ENCODE assay signal across 14 mouse cellular contexts in the genomic region with DNA sequence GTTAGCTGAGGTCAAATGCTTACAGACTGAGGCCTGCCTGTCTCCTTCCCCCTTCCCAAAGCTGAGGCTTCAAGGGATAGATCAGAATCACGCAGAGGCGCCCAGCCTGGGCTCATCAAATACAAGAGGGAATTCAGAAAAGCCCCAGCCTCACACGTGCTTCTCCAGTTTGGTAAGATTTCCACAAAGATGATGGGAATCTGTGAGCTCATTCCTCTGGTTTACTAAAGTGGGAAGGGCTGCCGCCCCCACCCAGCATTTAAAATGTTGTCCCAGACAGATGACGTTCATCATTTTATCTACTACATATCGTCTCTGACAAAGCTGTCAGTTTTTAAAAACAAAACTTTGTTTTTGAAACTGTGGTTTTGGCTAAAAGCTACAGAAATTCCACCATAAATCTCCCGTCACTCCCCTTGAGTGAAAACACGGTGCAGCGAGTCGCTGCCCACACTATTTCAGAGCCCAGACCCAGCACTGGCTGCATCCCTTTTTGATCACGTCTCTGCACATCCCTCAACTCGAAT. TPM values are rescaled to one million over a fixed set of nuclear protein-coding genes. Genes with fewer than 3 reads are reported as not detected.
DNase-seq lines count a peak whose midpoint lies in the region; ATAC-seq and TF ChIP-seq lines count a peak whose summit lies in the region.
"Had no signal": no experiment of that assay in that cellular context is flagged by ENCODE, and none has a peak within 500 bp of the region (broad histone marks: within the 10 kb centered on the region; RNA-seq: fewer than 3 reads in every experiment).

No protein-coding gene starts in this region.

- intact Hi-C loops in heart, postnatal 25 days (cut with DNase I): no loop called here

- H3K4me3 ChIP-seq in heart, embryonic 12.5 days: no peak overlapping the region
- H3K4me3 ChIP-seq in embryonic facial prominence, embryonic 14.5 days (ENCODE audit: low read depth, low read length): no peak overlapping the region
- no peak overlapping the region for H3K4me3 ChIP-seq in myocyte
- H3K4me3 ChIP-seq: erythroblast, embryonic 14.5 days; liver, embryonic 15.5 days; neural tube, embryonic 13.5 days had no signal

- TF ChIP-seq POLR2A in myocyte (IDR thresholded peaks at IDR 0.05; ENCODE audit: insufficient read length, low read depth): no peak

- 45% methylated on average over 12 of the region's 12 CpGs for whole genome bisulfite sequencing in heart, embryonic 12.5 days
- WGBS in embryonic facial prominence, embryonic 14.5 days: 27% methylated on average over 12 of the region's 12 CpGs

- peaks cover 12% of the 10 kb centered on the region for H3K36me3 ChIP-seq in heart, embryonic 12.5 days
- H3K36me3 ChIP-seq in embryonic facial prominence, embryonic 14.5 days (ENCODE audit: control insufficient read depth, insufficient read depth, low read length): peaks cover 6% of the 10 kb centered on the region; the same call in 1 of the 2 replicates
- H3K36me3 ChIP-seq in myocyte (ENCODE audit: control insufficient read depth, insufficient read depth): no peaks in the 10 kb centered on the region
- H3K36me3 ChIP-seq: liver, embryonic 15.5 days; neural tube, embryonic 13.5 days had no signal

- H3K79me2 ChIP-seq in myocyte (ENCODE audit: control insufficient read depth, insufficient read depth): peaks cover 51% of the 10 kb centered on the region

- H3K9me3 ChIP-seq in heart, embryonic 12.5 days (replicated peaks): no peaks in the 10 kb centered on the region
- H3K9me3 ChIP-seq in embryonic facial prominence, embryonic 14.5 days (ENCODE audit: control insufficient read depth, low read length): no peaks in the 10 kb centered on the region
- H3K9me3 ChIP-seq: liver, embryonic 15.5 days; neural tube, embryonic 13.5 days had no signal

- H3K4me2 ChIP-seq in heart, embryonic 12.5 days: no peak overlapping the region
- no peak overlapping the region for H3K4me2 ChIP-seq in embryonic facial prominence, embryonic 14.5 days (ENCODE audit: low read depth, low read length)
- H3K4me2 ChIP-seq in myocyte (ENCODE audit: low read depth): peak overlapping the region; percentile 63
- H3K4me2 ChIP-seq: liver, embryonic 15.5 days; neural tube, embryonic 13.5 days had no signal

- no peak for DNase-seq in heart, postnatal 25 days (ENCODE audit: low spot score)
- DNase-seq in kidney, postnatal 14 days: peak; percentile 29
- DNase-seq in kidney, postnatal 36 days: no peak
- peak; percentile 76 for DNase-seq in embryonic facial prominence, embryonic 14.5 days (ENCODE audit: low spot score)
- no peak for DNase-seq in right cerebral cortex, postnatal 10 days (ENCODE audit: low spot score in 2 of 2)
- DNase-seq: cerebellum, postnatal 25 days; midbrain, embryonic 14.5 days had no signal

- no peak for ATAC-seq in heart, embryonic 12.5 days (ENCODE audit: insufficient number of reproducible peaks, low FRiP score)
- ATAC-seq in embryonic facial prominence, embryonic 14.5 days (ENCODE audit: low read depth): peak; percentile 62; the same call in 1 of the 2 replicates
- no peak for ATAC-seq in activated CD4-positive, CD25-positive, alpha-beta regulatory T cell, adult 4 months

- peak overlapping the region; percentile 38; the same call in 1 of the 2 replicates for H3K9ac ChIP-seq in heart, embryonic 12.5 days
- no peak overlapping the region for H3K9ac ChIP-seq in embryonic facial prominence, embryonic 14.5 days (ENCODE audit: low read depth, low read length)
- H3K9ac ChIP-seq: liver, embryonic 15.5 days; neural tube, embryonic 13.5 days had no signal

- peak overlapping the region; percentile 51 for H3K27ac ChIP-seq in heart, embryonic 12.5 days (ENCODE audit: poor library complexity, severe bottlenecking)
- H3K27ac ChIP-seq in embryonic facial prominence, embryonic 14.5 days (replicated peaks; ENCODE audit: low read depth, low read length): peak overlapping the region; percentile 25; the same call in 1 of the 2 replicates
- H3K27ac ChIP-seq: liver, embryonic 15.5 days; neural tube, embryonic 13.5 days had no signal

- peaks cover 71% of the 10 kb centered on the region for H3K4me1 ChIP-seq in heart, embryonic 12.5 days (replicated peaks)
- peaks cover 43% of the 10 kb centered on the region for H3K4me1 ChIP-seq in embryonic facial prominence, embryonic 14.5 days (ENCODE audit: control insufficient read depth, insufficient read depth, low read length)
- H3K4me1 ChIP-seq: liver, embryonic 15.5 days had no signal

- H3ac ChIP-seq in myocyte (ENCODE audit: control insufficient read depth, insufficient read length): no peak overlapping the region

- H3K27me3 ChIP-seq in heart, embryonic 12.5 days (replicated peaks): no peaks in the 10 kb centered on the region
- H3K27me3 ChIP-seq in embryonic facial prominence, embryonic 14.5 days (replicated peaks; ENCODE audit: control insufficient read depth, insufficient read depth, low read length): no peaks in the 10 kb centered on the region
- no peaks in the 10 kb centered on the region for H3K27me3 ChIP-seq in myocyte (ENCODE audit: control insufficient read depth, insufficient read depth, insufficient read length)
- H3K27me3 ChIP-seq: liver, embryonic 15.5 days; neural tube, embryonic 13.5 days had no signal

TF ChIP-seq in myocyte, 11 proteins besides CTCF, POLR2A, EP300 and RAD21:
- no peak for TF ChIP-seq TCF12 (IDR thresholded peaks at IDR 0.05; ENCODE audit: insufficient read depth, poor library complexity, severe bottlenecking)
- TF ChIP-seq CEBPB (IDR thresholded peaks at IDR 0.05; ENCODE audit: insufficient read depth, poor library complexity, severe bottlenecking): no peak
- no peak for TF ChIP-seq MAX (IDR thresholded peaks at IDR 0.05; ENCODE audit: low read depth)
- no peak for TF ChIP-seq E2F4 (IDR thresholded peaks at IDR 0.05; ENCODE audit: insufficient read depth)
- no peak for TF ChIP-seq USF1 (IDR thresholded peaks at IDR 0.05; ENCODE audit: low read depth)
- TF ChIP-seq TCF3 (IDR thresholded peaks at IDR 0.05; ENCODE audit: insufficient read length, low read depth): no peak
- no peak for TF ChIP-seq REST (IDR thresholded peaks at IDR 0.05; ENCODE audit: insufficient read depth, insufficient read length)
- no peak for TF ChIP-seq MYOG (IDR thresholded peaks at IDR 0.05; ENCODE audit: control insufficient read depth in 1 of 3, insufficient read depth in 1 of 3, insufficient read length in 2 of 3, low read depth in 2 of 3)
- no peak for TF ChIP-seq POLR2AphosphoS2 (IDR thresholded peaks at IDR 0.05; ENCODE audit: insufficient read length, low read depth)
- no peak for TF ChIP-seq SRF (IDR thresholded peaks at IDR 0.05; ENCODE audit: control insufficient read depth, insufficient read length, low read depth)
- no peak for TF ChIP-seq MYOD1 (IDR thresholded peaks at IDR 0.05; ENCODE audit: control insufficient read depth in 1 of 3, insufficient read length in 2 of 3, low read depth in 2 of 3)

RNA-seq across cellular contexts. Expression of gene Pdzrn3, which starts 17.4 kb away (rescaled TPM):
- polyA plus RNA-seq in heart, embryonic 12.5 days (2016; fragmentation: Nextera tagmentation; extraction: Ambion mirVana): 13.6 and 14.0 TPM in 2 replicates
- total RNA-seq in heart, postnatal 25 days (2021): 10 to 100 TPM; 28.6 to 35.5 TPM
- 15.1 and 16.6 TPM in 2 replicates for polyA plus RNA-seq in embryonic facial prominence, embryonic 14.5 days (2014; fragmentation: Nextera tagmentation; extraction: Ambion mirVana)
- 13.8 TPM for polyA plus RNA-seq in myocyte (2012; fragmentation: generic; extraction: Trizol)
- not detected for polyA plus RNA-seq in activated CD4-positive, CD25-positive, alpha-beta regulatory T cell, adult 4 months (2017; shearing (Covaris generic))
- total RNA-seq: hematopoietic stem cell, adult 5-6 weeks had no signal
- polyA plus RNA-seq: erythroblast, embryonic 14.5 days had no signal

Comparison
In these comparisons a context has a peak if more than half of its experiments do, and no peak if none do; other contexts are left out.
1. DNase-seq: peak in kidney, postnatal 14 days (single experiment) and embryonic facial prominence, embryonic 14.5 days (single experiment); none in heart, postnatal 25 days (single experiment), kidney, postnatal 36 days (0 of 2) and right cerebral cortex, postnatal 10 days (0 of 2).
2. RNA of gene Pdzrn3, which starts 17.4 kb away (polyA plus RNA-seq): 15.1 to 16.6 TPM in embryonic facial prominence, embryonic 14.5 days, 13.6 to 14.0 TPM in heart, embryonic 12.5 days and 13.8 TPM in myocyte (single experiment); not detected in activated CD4-positive, CD25-positive, alpha-beta regulatory T cell, adult 4 months; every median in the first group is over 10 times any median in the second.